Mouse (Mus musculus): ENCODE data around the gene Tapt1.
"Not testable (repeated sequence)": the region's sequence is repeated elsewhere in the genome, so short reads cannot be mapped to it uniquely, and the experiment has no call there.

Tapt1 gene

DNA sequence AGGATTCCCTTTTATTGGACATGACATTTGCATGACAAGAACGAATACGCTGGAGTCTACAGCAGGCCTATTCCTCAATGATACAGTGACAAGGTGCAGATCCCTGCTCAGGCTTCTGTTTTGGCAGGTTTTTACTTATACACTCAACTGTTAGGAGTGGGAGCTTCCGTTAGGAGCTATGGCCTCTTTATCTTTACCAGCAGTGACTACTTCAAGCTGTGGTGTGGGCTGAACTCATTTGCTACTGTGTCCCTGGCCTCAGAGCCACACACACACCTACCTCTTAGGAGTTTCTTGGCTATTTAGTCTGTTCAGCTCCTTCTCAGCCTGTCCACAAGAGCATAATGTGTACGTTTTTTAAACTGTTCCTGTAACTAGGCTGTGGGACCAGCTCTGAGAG is 30.3 kb downstream of the Tapt1 start:
- no peak for DNase-seq

DNA sequence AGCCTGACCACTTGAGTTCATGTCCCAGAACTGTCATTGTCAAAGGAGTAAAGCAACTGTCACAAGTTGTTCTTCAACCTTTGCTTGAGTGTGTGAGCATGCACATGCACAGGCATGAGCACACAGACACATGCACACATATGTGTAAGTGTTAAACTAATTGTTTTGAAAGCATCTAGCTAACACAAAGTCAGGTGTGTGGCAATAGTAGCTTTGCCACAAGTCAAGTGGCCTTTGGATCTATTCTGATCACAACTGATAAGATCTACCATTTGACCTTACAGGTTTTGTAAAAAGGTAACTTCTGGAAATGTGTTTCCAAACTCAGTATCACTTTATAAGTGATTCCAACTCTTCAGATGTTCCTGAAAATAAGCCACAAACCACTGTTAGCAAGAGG is 39.1 kb downstream of the Tapt1 start:
- DNase-seq: no peak

DNA sequence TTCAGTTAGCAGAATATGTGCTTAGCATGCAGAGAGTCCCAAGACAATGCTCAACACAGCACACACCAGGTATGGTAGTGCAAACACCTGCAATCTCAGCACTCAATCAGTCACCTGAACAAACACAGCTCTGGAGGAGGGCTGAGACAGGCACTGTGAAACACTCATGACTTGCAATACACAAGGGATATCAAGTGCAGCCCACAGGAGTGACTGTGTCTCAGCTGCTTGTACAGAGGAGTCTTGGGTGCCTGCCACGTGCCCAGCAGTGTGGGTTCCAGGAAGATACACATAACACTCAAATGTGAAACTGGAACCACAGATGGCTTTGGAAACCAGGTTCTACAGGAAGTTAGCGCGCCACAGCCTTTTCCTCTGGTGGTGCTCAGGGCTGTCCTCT is 44.8 kb downstream of the Tapt1 start:
- peak; percentile 51 for DNase-seq

DNA sequence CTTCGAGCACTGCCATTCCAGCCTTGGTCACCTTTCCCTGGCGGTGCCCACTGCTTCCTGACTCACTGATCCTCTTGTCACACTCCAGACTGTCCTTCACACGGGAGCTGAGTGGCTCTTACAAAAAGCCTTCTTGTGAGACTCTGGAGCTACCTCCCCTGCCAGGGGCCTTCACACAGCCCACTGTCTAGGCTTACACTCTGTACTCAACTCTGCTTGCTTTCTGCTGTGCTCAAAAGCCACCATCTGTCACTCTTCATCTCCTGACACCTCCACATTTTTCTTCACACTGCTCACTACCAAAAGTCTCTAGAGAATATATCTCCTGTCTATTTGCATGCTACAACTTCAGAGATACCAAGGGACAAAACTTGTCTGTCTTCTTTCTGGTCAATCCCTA is 46.0 kb downstream of the Tapt1 start:
- DNase-seq: no peak

DNA sequence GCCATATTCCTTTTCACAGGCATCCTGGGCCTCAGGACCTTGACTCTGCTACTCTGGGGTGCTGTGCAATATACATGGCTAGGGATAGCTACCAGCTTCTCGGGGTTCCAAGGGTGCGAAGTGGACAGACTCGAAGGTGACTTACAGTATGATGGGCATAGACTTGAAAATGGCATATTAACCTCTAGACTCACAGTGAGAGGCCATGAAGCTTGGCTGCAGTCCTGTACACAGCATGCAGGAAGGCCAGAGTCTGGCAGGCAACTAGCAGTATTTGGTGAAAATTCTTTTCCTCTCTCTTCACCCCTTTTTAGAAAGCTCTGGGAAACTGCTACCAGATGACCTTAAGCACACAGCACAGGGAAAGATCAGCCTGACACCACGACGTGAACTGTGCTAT is 52.4 kb downstream of the Tapt1 start:
- no peak for DNase-seq

DNA sequence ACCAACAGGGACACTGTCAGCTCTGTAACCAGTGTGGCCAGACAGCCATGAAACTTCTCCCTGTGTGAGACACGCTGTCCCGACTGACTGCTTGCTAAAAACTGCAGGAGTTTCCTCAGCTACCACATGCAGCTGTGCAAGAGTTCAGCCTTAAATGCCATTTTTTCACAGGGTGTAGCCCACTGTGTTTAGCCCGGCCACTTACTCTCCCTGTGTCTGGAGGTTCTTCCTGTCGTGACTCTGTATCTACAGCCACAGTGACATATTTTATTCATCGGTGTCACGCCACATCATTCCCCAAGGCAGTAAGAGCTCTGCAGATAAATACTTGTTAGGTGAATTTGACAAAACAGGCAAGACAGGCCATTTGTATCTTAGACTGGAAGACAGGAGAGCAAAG is 59.6 kb downstream of the Tapt1 start:
- no peak for DNase-seq

DNA sequence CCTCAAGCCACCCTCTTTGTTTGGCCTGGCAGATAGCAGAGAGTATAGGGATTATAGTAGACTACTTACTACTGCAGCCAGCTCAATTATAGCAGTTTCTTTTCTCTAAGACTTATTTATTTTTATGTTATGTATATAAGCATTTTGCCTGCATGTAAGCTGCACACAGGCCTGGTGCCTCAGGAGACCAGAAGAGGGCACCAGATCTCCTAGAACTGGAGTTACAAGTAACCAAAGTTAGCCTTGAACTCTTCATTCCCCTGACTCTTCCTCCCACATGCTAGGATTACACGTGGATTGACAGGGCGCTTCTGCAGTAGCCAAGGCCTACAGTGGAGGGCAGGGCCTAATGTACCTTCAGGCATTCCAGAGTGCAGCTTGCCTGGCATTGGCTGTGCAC is 60.6 kb downstream of the Tapt1 start:
- peak; percentile 62 for DNase-seq

DNA sequence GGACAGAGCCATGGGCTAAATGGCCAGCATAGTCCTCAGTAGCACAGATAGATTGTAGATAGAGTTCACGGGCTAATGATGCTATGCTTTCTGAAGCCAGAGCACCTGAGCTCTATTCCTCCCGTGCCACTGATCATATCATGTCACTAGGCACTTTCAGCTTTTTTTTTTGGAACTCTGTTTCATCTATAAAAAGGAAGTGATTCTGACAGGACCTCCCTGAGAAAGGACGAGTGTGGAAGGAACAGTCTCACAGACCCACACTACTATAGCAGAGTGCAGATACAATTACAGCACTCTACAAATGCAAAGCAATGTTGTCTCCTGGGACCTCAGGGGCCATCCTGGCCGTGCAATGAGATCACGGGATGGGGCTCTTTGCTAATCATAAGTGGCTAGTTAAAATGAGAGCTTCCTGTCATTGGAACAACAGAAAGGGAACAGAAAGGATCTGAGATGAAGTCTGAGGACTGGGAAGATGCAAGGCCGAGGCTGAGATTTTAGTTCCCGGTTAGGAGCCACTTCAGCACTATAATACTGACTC is 62.1 kb downstream of the Tapt1 start:
- no peak for DNase-seq

DNA sequence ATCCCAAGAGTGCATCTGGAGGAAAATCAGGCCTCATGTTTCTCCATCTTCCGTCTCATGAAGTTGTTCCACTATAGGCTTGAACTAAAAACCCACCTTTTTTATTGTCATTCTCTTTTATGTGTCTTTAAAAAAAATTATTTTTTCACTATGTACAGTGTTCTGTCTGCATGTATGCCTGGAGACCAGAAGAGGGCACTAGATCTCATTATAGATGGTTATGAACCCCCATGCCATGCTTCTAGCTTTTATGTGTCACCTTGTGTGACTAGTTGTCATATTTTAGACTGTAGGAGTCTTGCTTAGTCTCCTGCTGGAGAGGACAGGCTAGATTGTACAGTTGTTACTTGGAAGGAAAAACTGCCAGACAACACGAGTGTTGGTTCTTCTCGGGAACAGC is 63.1 kb downstream of the Tapt1 start:
- DNase-seq: no peak

DNA sequence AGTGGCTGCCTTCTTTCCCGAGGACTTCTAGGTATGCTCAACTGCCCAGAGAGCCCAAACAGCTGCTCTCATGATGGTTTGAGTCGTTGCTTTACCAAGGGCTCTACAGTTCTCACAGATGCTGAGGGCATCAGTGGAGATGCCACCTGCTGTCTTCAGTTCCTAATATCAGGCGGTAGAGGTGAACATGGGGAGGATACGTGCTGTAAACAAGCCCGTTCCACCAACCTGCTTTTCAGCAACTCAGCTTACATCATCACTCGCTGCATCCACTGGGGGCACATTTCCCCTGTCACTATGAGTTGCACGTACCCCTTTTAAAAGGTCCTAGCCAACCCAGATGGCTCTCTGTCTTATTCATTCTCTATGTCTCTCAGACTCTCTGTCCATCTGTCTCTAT is 63.6 kb downstream of the Tapt1 start:
- no peak for DNase-seq

DNA sequence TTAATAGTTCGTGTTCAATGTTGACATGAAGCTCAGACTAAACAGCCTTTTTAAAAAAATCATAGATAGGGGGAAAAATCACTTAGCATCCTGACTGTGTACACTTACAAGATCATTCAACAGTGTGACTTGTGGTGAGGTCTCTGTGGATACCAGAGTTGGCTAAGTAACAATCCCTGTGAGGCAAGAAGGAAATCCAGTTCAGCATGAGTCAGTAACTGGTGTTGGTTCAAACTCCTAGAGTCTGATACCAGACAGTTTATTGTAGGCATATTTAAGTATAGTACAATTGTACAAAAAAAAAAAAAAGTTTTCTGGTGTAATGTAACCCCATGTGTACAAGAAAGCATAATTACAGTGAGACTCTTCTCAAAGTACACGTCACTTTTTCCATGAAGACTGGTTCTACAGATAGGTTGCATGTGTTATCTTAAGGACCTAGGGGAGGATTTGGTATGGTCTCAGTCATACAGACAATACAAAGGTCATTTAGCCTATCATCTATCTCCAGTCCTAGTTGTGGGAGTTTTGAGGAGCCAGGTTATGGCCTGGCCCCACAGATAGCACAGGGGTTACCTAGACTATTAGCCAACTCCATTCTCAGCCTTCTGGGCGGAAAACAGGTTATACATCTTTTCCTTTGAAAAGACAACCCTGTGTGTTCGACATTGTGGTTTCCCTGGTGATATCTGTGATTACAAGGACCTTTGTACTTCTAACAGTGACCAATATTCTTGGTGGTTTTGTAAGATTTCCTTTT is 66.6 kb downstream of the Tapt1 start:
- no peak for DNase-seq

DNA sequence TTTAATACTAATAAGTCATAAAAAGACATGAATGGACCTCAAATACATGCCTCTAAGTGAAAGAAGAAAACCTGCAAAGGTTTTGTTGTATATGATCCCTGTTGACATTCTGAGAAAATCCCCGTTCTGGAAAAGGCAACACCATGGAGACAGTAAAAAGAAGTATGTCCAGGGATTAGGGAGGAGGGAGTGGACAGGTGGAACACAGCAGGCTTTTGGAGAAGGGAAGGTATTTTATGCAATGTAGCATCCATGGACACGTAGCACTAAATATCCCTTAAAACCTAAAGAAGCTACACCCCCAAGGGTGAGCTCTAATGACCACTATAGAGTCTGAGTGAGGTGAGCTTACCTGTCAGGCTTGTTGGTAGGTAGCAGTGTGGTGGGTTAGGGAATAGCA is 67.2 kb downstream of the Tapt1 start:
- DNase-seq: no peak

DNA sequence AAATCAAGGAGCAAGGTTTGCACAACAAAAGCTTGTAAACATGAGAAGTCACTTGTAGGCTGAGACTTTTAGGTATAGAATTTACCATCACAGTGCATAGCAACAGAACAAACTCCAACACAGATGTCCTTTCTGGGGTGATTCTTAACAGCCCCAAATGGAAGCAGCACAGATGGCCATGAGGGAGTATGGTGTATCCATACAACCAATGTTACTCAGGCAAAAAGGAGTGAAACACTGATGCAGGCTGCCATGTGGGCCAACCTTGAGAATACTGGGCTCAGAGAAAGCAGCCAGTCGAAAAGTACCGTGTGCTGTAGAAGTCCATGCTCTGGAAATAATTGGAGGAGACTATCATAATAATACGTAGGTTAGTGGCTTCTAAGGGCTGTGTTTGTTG is 68.0 kb downstream of the Tapt1 start:
- DNase-seq: no peak

DNA sequence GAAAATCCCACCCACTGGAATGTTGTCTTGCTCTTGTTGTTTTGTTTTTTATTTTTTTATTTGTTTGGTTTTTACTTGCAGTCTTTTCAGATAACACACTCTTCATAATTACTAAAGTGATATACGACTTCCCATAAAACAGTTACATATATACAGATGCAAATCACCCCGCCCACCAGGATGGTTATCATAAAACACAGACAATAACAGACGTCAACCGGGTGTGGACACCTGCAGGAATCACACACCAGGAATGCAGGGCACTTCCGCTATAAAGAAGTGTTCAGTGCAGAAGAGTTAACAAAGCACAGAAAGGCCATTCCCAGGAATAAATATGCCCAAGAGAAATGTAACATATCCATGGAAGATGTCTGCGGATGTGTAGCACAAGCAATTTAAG is 68.7 kb downstream of the Tapt1 start:
- DNase-seq: no peak

DNA sequence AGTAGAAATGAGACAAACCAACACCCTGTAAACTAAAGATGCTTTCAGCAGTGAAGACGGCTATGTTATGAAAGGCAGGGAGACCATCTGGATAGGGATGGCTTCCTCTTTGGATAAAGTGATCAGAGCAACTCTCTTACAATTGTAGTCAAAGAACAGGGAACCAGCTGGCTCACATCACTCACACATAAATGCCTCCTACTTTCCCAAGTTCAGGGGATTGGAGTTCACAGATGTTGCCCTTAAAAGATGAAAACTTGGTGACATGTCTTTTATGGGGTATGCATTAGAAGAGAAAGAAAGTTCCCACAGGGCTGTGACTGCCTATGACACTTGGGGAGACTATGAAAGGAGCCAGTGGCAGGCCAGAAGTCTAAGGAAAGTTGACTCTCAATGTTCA is 73.4 kb downstream of the Tapt1 start:
- DNase-seq: no peak

DNA sequence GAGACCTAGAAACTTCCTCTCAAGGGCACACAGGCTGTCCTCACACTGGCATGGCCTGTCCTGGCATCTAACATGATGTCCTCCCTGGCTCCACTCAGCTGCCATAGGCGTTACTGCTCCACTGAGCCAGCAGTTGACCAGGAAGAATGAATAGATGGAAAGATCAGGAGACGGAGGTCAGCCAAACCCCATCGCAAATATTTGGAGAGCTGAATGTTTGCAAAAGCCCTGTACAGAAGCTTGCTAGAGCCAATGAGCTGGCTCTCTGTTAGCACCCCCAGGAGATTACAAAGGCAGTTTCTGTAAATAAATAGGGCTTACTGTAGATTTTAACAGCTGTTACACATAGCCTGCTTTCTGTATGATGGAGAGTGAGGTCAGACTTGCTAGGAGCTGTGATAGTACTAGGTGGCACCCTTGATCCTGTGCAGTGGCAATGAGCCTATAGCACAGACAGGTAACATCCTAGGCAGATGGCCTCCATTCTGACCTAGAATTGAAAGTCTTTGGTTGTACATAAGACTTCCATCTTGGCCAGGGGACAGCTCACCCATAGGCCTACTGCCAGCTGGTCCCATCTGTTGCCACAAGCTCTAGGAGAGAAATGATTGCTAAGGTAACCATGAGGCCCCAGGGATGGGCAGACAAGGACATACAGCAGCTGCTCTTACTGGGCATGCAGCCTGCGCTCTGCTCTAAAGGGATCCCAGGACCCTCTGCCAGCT is 74.9 kb downstream of the Tapt1 start:
- no peak for DNase-seq

DNA sequence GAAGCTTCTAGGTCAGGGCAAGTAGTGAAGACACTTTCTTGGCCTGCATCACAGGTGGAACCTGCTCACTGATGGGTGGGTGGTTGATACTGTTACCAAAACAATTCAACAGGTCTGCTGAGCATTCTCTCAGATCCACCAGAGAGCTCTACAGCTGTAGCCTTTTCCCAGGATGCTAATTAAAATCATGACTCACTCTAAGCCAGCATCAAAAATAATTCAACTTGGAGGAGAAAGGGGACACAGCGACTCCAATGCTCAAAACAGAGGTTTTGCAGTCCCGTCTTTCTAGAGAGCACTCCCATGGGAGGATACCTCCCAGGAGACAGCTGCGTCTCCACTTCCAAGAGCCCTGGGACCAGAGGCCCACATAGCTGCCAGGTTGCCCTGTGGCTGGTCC is 78.7 kb downstream of the Tapt1 start:
- no peak for DNase-seq

DNA sequence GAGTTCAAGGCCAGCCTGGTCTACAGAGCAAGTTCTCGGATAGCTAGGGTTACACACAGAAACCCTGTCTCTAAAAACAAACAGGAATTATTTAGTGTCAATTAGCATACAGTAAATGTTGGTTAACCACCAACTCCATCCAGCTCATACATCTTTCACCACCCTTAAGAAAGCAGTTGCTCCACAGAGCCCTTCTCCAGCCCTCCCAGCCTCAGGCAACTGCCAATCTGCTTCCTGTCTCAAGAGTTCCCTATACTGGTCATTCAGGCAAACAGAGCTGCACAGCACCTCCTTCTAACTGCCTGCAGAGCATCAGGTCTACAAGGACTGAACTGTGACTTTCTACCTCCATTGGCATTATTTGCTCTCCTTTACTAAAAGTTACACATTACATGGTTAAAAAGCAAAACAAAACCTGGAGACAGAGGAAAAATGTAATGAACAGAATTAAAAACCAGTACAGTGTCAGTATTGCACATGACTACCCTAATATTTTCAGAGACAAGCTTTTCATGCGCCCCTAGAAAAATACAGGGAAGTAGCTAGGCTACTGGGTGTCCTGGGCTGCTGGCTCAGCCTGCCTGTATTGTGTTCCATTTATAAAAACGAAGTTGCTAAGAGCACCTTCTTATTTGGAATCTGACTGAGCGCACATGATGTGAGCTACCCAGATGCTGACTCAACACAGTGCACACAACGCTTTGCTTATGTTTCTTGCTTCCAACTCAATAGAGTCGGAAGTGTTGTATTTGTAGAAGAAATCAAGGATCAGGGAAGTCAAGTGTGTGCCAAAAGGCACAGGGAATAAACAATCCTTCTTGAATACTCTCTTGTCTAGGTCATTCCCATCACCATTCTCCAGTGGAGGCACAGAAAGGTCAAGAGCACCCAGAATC is 79.7 kb downstream of the Tapt1 start:
- DNase-seq: no peak

DNA sequence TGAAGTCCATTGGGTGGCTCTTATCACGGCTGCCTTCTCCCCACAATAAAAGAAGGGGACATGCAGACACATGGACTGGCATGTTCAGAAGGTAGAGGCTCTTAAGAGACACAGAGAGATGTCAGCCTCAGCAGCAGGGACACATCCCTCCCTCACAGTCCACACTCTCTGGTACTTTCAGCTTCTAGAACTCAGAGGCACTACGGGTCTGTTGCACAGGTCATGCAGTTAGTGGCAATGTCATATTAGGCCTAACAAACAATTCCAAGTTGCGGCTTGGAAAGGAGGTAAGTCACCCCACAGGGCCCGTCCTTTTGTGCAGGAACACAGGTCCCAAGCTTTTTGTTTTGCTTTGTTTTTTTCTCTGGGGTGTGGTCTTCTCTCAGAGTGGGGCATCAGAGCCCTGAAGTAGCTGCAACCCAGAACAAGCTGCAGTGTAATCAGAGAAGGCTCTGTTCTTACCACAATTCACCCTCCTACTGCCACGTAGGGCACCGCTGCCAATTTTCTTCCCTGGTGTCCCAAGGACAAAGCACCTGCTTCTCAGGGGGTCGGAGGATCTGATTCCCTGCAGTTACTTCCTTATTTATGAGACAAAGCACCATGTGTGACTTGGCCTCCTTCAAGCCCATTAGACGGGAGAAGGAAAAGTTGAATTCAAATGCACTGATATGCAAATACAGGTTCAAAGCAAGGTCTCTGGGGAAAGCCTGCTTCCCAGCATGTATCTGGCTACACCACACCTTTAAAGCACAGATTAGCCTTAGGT is 82.8 kb downstream of the Tapt1 start:
- no peak for DNase-seq

DNA sequence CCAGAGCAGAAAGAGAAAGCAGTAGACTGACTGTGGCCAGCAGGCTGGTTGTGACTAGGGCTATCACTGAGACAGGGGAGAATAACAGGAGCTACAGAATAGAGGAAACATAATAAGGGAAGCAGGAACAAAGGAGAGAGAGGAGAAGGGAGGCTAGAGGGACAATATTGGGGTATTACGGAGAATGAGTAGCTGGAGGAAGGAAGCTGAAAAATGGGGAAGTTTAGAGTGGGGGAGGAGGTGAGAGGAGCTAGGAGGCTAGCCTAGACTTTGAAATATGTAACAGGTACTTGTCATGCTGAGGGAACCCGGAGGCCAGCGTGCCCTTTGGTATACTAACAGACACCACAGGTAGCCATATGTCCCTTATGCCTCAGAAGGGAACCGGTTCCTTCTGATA is 98.9 kb downstream of the Tapt1 start:
- no peak for DNase-seq

DNA sequence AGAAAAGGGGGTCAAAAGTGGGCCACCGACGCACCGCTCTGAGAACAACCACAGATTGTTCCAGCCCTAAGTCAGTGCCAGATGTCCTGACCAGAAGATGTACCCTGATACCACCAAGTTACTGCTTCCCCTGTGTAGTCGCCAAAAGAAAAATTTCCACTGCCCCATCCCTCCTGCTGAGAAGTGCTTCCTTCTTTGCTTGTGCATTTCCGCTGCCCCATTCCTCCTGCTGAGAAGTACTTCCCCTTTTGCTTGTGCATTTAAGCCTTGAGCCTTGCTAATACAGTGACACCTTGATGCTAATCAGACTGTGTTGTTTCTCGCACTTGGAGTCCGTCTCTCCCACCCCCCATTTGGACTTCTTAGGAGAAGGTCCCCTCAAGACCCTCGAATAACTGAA is 99.9 kb downstream of the Tapt1 start:
- DNase-seq: not testable (repeated sequence)
